Mouse (Mus musculus) hematopoietic multipotent progenitor cell, adult 10-12 weeks (in vitro differentiated cells): ENCODE results near the gene Adamts16. TPM values are rescaled to one million over a fixed set of nuclear protein-coding genes. Genes with fewer than 3 reads are reported as not detected.

Experiments
- polyA plus RNA-seq: library from polyadenylated mRNA; stranded (reverse); fragments of >175 nt; gene quantifications from 2 replicates; pipeline ENCODE4 v1.2.3, GENCODE M21; 2012; ENCODE audit warnings: low replicate concordance

Gene Adamts16
- polyA plus RNA-seq = not detected in 2 replicates

DNA sequence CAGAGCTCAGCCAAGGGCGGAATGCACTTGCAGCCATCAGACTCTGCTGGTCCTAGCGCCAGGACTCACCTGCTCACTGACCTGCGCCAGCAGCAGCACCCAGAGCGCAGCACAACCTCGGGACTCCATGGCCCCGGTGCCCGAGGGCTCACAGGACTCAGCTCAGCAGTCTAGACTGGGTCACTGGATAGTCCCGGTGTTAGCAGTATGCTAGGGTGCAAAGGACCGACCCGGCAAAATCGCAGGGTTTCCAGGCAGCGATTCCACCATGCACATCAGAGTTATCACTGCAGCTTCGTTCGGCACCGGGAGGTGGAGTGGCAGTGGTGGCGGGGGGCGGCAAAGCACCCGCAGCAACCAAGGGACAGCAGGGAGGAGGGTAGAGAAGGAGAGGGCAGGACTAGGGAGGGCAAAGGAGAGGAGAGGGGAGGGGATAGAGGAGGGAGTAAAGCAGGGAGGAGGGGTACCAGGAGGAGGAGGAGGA is at the start of gene Adamts16:
Gene Adamts16 (minus strand): TSS at position 391 of the 484 bp plus-strand sequence.

Other genes starting within 250 kb of the Adamts16 start
- gene Ice1, start 204.2 kb downstream of the Adamts16 start, polyA plus RNA-seq = 9.2 and 12.7 TPM in 2 replicates